Mouse (Mus musculus) olfactory bulb, adult 2 months (tissue): ENCODE measurements at regions not wholly inside any gene's neighbourhood (a gene's known extent, or its start where the extent isn't known, plus 50 kb on each side); places are given as distances from the start of the nearest gene placed in this dataset.
A peak's percentile ranks its signal among the peaks of the same experiment; 100 is the strongest.

Source experiments
- H3K27ac ChIP-seq: fragments of 200-500 bp; 2 replicates; pipeline ENCODE4 v1.5.1; 2012; ENCODE audit warnings: low read depth, low read length; ENCODE audit not compliant: insufficient read depth
- H3K4me1 ChIP-seq: fragments of 200-500 bp; 2 replicates; pipeline ENCODE4 v1.6.1; 2012; ENCODE audit warnings: low read length; ENCODE audit not compliant: control insufficient read depth, insufficient read depth
- H3K4me3 ChIP-seq: fragments of 200-500 bp; 2 replicates; pipeline ENCODE4 v1.5.1; 2012; ENCODE audit warnings: mild to moderate bottlenecking, low read depth, low read length, moderate library complexity; ENCODE audit not compliant: insufficient read depth
- CTCF ChIP-seq: fragments of 200-500 bp; IDR thresholded peaks from 2 replicates; pipeline ENCODE4 v1.5.1; 2012; ENCODE audit warnings: low read depth, mild to moderate bottlenecking, low read length, moderate library complexity; ENCODE audit not compliant: insufficient read depth
- POLR2A ChIP-seq: fragments of 200-500 bp; IDR thresholded peaks from 2 replicates; pipeline ENCODE4 v1.6.1; 2012; ENCODE audit warnings: mild to moderate bottlenecking, low read depth, low read length, moderate library complexity; ENCODE audit not compliant: insufficient read depth
- WGBS: fragments of 180-500 bp; shearing (Covaris S2); methylation state at CpG from one replicate; pipeline ENCODE4 v1.1.7; 2018; 5-methylcytosine and 5-hydroxymethylcytosine counted together

DNA sequence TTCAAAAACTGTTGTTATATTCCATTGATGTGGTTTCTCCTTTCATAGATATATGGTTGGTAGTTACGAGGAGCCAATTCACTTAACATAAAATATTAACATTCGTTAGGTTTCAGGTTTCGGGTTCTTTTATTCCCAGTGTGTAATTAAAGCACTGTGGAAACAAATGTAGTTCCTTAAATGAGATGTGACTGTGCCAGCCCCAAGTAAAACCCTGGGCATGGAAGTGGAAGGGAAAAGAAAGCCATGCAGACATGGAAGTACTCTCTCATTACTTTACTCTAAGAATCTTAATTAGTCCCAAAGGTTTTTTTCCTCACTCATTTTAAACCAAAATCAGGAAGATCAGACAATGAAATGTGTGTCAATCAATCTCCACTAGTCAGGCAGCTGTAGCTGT lies 784.9 kb upstream of the Apob start:
- no peak overlapping the region for H3K27ac ChIP-seq
- H3K4me3 ChIP-seq: no peak overlapping the region
- H3K4me1 ChIP-seq: no peaks in the 10 kb centered on the region
- WGBS: 49% methylated on average over 3 of the region's 3 CpGs
- TF ChIP-seq CTCF (no peak), POLR2A (no peak)

- Histone ChIP-seq H3K4me1 (no peaks in the 10 kb centered on the region), H3K27ac (no peak overlapping the region)
- TF ChIP-seq POLR2A (no peak), CTCF (no peak)
Observed at GRCm38 (mm10) chr12:7198098-7198497, 779.4 kb upstream of the Apob start.

DNA sequence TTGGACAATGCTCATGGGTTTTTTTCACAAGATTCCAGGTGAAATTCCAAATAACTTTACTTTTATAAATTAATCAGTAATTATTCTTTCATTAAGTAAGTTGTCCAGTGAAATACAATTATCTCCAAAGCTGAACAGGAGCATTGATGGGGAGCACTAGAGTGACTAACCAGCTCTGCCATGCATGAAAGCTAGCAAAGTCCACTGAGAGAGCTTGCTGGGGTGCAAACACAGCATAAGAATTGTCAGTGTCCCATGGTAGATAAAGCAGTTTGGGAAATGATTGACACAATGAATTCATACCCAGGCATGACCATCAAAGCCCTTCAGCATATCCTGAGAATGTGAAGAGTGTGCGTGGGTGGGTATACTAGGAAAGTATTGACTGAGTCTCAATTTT lies 776.6 kb upstream of the Apob start:
- Histone ChIP-seq H3K4me3 (no peak overlapping the region), H3K4me1 (no peaks in the 10 kb centered on the region), H3K27ac (no peak overlapping the region)
- TF ChIP-seq CTCF (no peak), POLR2A (no peak)
- WGBS: 86% methylated on average over 1 of the region's 1 CpGs

More at GRCm38 (mm10) chr12:7198098-7198497, 779.4 kb upstream of the Apob start:
- H3K4me3 ChIP-seq: no peak overlapping the region

DNA sequence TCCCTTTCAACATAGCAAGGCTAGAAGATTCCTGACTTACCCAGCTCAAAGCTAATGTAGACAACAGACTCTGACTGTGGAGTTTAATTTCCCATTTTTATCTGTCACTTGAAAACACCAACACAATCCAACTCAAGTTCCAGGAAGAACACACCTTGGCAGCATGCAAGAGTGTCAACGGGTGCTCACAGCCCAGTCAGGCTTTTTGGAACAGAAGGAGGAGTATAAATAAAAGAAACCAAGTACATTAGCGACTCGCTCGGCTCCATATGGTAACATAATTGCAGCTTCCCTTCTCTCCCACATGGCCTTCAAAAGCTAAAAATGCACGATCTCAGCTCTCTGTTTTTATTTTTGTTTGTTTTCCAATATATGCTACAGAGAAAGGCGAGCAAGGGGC lies 761.8 kb upstream of the Apob start:
- TF ChIP-seq CTCF: no peak
- TF ChIP-seq POLR2A: no peak
- 25% methylated on average over 6 of the region's 6 CpGs for WGBS
- H3K4me3 ChIP-seq: no peak overlapping the region
- H3K27ac ChIP-seq: peak overlapping the region; percentile 56
- 0 out of 2 replicates have a peak, but pooled peaks cover 2% of the 10 kb centered on the region for H3K4me1 ChIP-seq

DNA sequence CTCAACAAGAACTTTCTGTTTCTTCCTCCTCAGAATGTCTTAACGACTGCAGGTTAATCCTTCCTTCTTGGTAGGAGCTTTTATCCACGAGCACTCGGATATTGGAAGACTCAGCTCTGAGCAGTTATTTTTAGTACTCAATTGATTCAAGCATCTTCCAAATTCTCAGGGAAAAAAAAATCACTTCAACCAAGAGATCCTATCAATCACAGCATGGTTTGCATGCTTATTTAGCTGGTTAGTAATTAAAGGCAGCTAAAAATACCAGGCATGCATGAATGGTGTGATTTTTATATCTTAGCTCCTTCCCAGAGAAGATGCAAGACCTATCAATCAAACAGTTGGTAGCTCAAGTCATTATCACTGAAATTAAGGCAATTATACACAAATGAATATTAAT lies 759.9 kb upstream of the Apob start:
- H3K27ac ChIP-seq: 0 out of 2 replicates have a peak overlapping the region, but pooled peaks have one; percentile 41
- 0 out of 2 replicates have a peak, but pooled peaks cover 2% of the 10 kb centered on the region for H3K4me1 ChIP-seq
- TF ChIP-seq POLR2A: no peak
- no peak for TF ChIP-seq CTCF
- WGBS: 13% methylated on average over 3 of the region's 3 CpGs
- H3K4me3 ChIP-seq: no peak overlapping the region

DNA sequence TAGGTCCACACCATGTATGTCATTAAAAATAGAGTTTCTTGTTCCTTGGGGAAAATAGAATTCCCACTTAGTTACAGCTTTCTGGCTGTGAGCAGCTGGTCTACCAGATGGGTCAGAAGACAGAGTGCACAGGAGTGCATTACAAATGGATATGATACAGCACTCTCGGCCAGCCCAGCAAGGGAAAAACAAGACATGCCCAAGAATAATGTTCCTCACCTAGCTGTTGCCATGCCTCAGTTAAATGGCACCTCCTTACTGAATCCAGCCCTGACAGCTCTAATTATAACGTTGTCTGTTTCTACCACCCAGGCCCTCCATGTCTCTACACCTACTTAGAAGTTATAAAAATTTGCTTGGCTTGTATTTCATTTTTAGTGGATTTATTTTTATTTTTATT lies 749.3 kb upstream of the Apob start:
- Histone ChIP-seq H3K4me1 (no peaks in the 10 kb centered on the region; the same call in 1 of the 2 replicates), H3K4me3 (no peak overlapping the region), H3K27ac (no peak overlapping the region)
- 44% methylated on average over 2 of the region's 2 CpGs for WGBS
- TF ChIP-seq POLR2A: no peak
- TF ChIP-seq CTCF: no peak

DNA sequence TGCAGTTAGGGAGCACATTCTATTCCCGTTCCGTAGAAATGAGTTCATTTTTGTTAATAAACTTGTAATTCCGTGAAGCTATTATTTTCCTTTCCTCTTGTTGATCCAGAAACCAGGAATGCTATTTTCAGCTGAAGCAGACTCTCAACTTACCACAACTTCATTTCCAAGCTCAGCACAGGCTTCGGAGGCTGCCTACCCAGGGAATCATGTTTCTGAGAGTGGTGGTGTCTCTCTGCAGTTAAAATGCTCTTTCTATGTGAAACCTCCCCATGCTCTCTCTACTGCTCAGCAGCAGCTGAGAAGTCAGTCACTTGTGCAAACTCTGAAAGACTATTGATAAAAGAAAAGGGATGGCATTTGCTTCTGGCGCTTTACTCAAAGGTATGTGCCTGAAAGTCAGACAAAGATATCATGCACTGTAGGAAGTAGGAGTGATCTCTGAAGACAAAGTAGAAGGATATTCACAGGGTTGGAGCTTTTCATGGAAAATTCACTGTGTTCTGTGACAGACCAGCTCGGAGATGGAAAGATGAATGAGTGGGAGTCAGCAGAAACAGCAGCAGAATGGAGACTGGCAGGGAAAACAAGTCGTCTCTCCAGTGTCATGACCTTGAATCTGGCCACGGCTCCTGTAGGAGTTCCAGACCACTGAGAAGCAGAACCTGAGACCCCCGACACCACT lies 748.8 kb upstream of the Apob start:
- Histone ChIP-seq H3K4me1 (no peaks in the 10 kb centered on the region; the same call in 1 of the 2 replicates), H3K27ac (no peak overlapping the region), H3K4me3 (no peak overlapping the region)
- 59% methylated on average over 9 of the region's 9 CpGs for WGBS
- no peak for TF ChIP-seq CTCF
- no peak for TF ChIP-seq POLR2A

GRCm38 (mm10) chr12:7250324-7250723 lies 727.1 kb upstream of the Apob start:
- no peak overlapping the region for H3K4me3 ChIP-seq
- TF ChIP-seq CTCF: no peak
- no peak for TF ChIP-seq POLR2A

GRCm38 (mm10) chr12:7270587-7270986 lies 706.9 kb upstream of the Apob start:
- 92% methylated on average over 1 of the region's 1 CpGs for WGBS
- no peak overlapping the region for H3K4me3 ChIP-seq
- H3K27ac ChIP-seq: no peak overlapping the region
- no peak for TF ChIP-seq POLR2A
- no peak for TF ChIP-seq CTCF
- H3K4me1 ChIP-seq: no peaks in the 10 kb centered on the region

More at GRCm38 (mm10) chr12:7250324-7250723, 727.1 kb upstream of the Apob start:
- H3K27ac ChIP-seq: no peak overlapping the region
- H3K4me1 ChIP-seq: no peaks in the 10 kb centered on the region

DNA sequence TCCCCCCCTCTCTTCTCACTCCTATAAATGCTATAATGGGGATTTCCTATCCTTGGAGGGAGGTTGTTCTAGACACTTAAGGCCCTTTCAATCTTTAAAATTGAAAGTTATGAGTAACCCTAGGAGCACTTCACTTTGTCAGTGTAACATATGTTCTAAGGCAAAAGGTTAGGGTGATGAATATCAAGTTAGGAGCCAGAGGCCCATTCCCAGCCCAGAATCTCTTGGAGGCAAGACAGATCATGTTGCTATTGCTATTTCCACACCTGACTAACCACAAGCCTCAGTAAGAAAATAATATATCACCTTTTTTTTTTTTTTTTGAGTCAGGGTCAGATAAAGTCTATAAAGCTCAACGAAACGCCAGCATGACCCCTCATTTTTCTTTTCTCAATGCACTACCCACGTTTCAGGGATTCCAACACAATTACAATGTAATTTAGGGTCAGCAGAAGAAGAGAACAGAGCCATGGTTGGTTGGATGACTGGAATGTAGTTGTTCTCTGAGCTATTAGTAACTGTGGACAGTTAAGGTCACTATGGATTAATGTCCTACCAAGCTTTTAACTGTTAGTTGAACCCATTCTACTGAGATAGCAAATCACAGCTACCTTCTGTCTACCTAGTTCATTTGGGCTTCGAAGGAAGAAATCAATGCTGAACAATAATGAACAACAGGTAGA lies 693.0 kb upstream of the Apob start:
- H3K27ac ChIP-seq: no peak overlapping the region
- WGBS: 78% methylated on average over 4 of the region's 4 CpGs

More for the DNA sequence above, 693.0 kb upstream of the Apob start:
- TF ChIP-seq POLR2A (no peak), CTCF (no peak)
- no peaks in the 10 kb centered on the region for H3K4me1 ChIP-seq
- no peak overlapping the region for H3K4me3 ChIP-seq
